Mouse (Mus musculus) leukemia stem cell, adult 10-12 weeks (primary cell): ENCODE data around the gene Gm28051. TPM values are rescaled to one million over a fixed set of nuclear protein-coding genes. Genes with fewer than 3 reads are reported as not detected.

Experiments used
- polyA plus RNA-seq: library from polyadenylated mRNA; stranded (reverse); fragments of >175 nt; gene quantifications from 2 replicates; pipeline ENCODE4 v1.2.3, GENCODE M21; 2012; ENCODE audit warnings: low replicate concordance

The Gm28051 gene
- 3.7 and 11.7 TPM in 2 replicates for polyA plus RNA-seq

DNA sequence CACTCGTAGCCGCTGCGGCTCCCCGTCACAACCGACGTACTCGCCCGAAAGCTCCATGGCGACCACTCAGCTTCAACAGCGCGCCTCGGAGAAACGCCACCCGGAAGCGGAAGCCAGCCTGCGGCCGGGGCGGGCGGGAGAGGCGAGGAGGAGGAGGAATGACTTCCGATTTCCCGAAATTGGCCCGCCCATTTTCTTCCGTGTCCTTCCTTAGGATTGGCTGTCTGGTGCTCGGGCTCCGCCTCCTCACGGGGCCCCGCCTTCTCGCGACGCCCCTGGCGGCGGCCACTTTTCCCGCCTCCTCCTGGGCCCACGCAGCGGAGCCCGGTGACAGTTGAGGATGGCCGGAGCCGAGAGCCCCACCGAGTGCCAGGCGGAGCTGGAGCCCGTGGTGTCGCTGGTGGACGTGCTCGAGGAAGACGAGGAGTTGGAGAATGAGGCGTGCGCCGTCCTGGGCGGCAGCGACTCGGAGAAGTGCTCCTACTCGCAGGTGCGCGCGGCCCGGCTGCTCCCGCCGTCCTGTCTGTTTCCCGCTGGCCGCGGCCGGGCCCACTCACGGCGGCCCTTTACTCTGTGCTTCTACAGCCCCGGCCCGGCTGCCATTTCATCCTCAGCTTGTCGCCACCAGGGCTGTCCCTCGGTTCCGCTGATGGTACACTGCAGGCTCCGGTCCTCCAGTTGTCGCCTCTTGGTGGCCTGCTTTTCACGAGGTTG is at the start of gene Gm28051, which contains the start of the genes Gon7 and Ubr7:
TSS of gene Gm28051 (minus strand) at position 77 of the 714 bp plus-strand sequence.
TSS of gene Gon7 (minus strand) at position 115 of the 714 bp plus-strand sequence.
TSS of gene Ubr7 (plus strand) at position 279 of the 714 bp plus-strand sequence.

DNA sequence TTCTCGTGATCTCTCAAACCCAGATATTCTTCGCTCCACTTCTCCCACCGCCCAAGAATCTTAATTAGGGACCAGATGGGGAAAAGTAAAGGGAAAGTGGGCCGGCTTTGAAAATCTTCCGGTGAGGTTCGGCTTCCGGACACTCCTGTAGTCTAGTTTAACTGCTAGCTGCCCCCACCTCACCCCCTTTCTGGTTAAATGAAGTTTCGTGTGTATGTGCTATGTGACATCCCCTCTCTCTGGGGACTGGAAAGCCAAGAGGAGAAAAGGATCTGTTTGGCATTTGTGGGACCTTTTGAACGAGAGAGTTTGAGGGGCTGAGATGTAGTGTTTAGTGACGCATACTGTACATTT is 815 bp upstream of the Gm28051 start, which contains the start of gene Gm20604:
TSS of gene Gm20604 (minus strand) at position 270 of the 354 bp plus-strand sequence.

DNA sequence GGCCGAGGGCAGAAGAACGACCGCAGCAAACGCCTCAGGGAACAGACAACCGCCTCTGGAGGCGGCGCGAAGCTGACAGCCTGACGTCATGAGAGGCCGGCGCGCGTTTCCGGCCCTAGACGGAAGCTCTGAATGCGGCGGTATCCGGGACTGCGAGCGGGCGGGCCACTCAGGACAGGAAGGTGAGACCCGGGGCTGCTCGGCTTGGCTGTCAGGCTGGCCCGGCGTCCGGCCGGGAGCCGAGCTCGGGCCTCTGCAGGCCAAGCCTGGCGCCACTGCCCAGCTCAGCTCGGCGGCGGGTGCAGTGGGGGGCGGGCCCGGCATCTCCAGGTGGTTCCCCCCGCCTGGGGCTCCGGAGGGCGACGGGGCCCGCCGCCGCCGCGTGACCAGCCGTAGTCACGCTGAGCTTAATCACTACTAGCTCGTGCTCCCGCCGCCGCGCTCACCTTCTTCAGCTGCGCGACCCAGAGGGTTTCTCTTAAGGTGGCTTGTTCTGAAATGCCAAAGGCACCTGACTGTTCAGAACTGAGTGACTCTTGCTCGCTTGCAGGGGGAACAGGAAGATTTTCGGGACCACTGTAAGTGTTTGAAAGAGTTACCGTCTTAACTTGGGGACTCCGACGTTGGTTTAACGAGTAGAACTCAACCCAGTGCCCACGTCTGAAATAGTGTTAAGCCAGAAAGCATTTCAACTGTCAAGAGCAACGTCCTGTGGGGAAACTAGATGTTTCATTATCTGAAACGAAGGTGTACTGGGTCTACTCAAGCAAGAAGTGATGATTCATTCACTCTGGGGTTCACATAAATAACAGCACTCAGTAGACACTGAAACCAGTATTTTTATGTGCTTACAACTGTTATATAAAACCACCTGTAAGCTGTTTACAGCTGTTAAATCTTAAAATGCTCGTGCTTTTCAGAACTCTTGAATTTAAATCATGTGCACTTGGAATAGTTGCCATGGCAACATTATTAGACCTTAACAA is 13.7 kb downstream of the Gm28051 start, which contains the start of the genes Moap1 and Tmem251:
TSS of gene Moap1 (minus strand) at position 73 of the 986 bp plus-strand sequence.
TSS of gene Tmem251 (plus strand) at position 174 of the 986 bp plus-strand sequence.

DNA sequence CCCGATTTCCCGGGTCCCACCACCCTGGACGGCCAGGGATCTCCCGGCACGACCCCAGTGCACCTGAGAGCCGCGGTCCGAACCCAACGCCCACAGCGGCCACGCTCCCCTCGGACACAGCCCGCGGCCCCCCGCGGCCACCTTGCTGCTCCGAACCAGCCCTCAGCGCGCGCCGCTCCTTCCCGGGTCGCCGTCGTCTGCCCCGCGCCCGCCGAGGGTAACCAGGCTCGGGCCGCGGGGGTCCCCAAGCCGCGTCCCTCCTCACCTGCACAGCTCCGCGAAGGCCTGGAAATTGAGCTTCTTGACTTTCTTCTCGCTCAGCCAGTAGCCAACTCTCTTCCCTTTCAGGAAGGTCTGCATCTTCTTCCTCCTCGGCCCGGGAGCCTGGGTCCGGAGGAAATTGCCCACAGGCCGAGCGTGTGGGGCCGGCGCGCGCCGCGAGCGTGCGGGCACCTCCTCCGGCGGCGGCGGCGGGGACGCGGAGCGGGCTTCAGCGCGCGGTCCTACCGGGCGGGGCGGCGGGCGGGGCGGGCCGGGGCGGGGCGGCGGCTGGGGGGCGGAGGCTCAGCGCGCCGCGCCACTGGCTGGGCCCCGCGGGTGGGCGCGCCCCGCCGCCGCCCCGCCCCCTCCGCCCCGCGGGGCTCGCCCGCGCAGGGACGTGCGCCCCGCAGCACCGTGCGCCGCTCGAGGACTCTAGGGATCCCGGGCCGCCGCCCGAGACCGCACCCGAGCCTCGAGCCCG is 52.9 kb downstream of the Gm28051 start, which contains the start of gene Itpk1:
TSS of gene Itpk1 (minus strand) at position 474 of the 742 bp plus-strand sequence.

Other genes starting within 250 kb of the Gm28051 start
- 0.15 TPM in 1 of 2 replicates, not detected in the other for gene Chga, start 202.8 kb downstream of the Gm28051 start, polyA plus RNA-seq
- gene Itpk1, start 52.8 kb downstream of the Gm28051 start, polyA plus RNA-seq, result 5.4 and 9.9 TPM in 2 replicates
- gene Moap1, start 14.1 kb downstream of the Gm28051 start, polyA plus RNA-seq, result 1.3 and 1.9 TPM in 2 replicates
- gene Tmem251, start 14.0 kb downstream of the Gm28051 start, polyA plus RNA-seq, result 3.1 and 3.6 TPM in 2 replicates
- gene Gon7, start within 50 bp of the Gm28051 start, polyA plus RNA-seq, result 1.7 and 8.8 TPM in 2 replicates
- 6.2 and 22.8 TPM in 2 replicates for gene Ubr7, start 202 bp upstream of the Gm28051 start, polyA plus RNA-seq
- gene Gm20604, start 907 bp upstream of the Gm28051 start, polyA plus RNA-seq, result 0.65 and 0.89 TPM in 2 replicates
- gene Btbd7, start 120.7 kb upstream of the Gm28051 start, polyA plus RNA-seq, result 2.1 and 2.6 TPM in 2 replicates
- gene Cox8c, start 141.6 kb upstream of the Gm28051 start, polyA plus RNA-seq, result not detected in 2 replicates
- not detected in 2 replicates for gene Unc79, start 191.1 kb upstream of the Gm28051 start, polyA plus RNA-seq